In the genomic region with DNA sequence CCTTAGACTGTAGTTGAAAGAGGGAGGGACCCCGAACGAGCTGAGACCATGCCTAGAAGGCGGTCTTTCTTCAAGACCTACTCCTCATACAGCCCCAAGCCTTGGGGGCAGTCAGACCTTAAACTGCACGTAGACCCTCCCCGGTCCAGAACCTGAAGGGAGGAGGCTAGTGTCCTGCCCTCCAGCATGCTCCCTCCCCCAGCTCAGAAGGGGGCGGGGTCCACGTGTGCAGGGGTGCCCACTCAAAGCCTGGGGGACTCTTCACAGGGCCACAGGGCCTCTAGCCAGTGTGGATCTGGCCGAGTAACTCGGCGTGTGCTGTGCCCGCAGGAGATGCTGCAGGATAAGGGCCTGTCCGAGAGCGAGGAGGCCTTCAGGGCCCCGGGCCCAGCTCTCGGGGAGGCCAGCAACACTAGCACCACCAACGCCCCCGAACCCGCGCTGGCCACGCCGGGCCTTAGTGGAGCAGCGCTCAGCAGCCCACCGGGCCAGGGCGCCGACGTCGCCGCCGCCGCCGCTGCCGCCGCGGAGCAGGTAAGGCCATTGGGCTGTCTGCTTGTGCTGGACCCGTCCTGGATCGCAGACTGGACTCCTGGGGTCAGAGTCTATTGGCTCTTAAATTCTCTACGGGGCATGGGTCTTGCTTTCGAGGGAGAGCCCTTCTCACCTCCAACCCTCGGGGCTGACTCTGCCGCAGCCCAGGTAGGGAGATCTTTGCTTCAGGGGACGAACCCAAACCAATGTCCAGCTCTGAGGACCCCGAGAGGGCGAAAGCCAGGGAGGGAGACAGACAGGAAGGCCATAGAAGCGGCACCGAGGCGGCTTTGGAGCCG, we compare ENCODE assay signal across 11 mouse cellular contexts. TPM values are rescaled to one million over a fixed set of nuclear protein-coding genes. Genes with fewer than 3 reads are reported as not detected.
A peak's percentile ranks its signal among the peaks of the same experiment; 100 is the strongest.
DNase-seq lines count a peak whose midpoint lies in the region; ATAC-seq and TF ChIP-seq lines count a peak whose summit lies in the region.
"Had no signal": no experiment of that assay in that cellular context is flagged by ENCODE, and none has a peak within 500 bp of the region (broad histone marks: within the 10 kb centered on the region; RNA-seq: fewer than 3 reads in every experiment).

No protein-coding gene starts in this region.

- H3K36me3 ChIP-seq in heart, embryonic 11.5 days (ENCODE audit: control insufficient read depth, insufficient read depth, low read length), result no peaks in the 10 kb centered on the region
- H3K36me3 ChIP-seq in lung, embryonic 14.5 days (ENCODE audit: insufficient read depth), result peaks cover 22% of the 10 kb centered on the region
- no peaks in the 10 kb centered on the region for H3K36me3 ChIP-seq in embryonic facial prominence, embryonic 14.5 days (ENCODE audit: control insufficient read depth, insufficient read depth, low read length)
- H3K36me3 ChIP-seq: hindbrain, embryonic 15.5 days had no signal

- no peak for TF ChIP-seq CTCF in lung, embryonic 14.5 days (IDR thresholded peaks at IDR 0.05; ENCODE audit: low read depth)

- H3K4me3 ChIP-seq in heart, embryonic 11.5 days (ENCODE audit: low read depth, low read length), result peak overlapping the region; percentile 2; the same call in 1 of the 2 replicates
- peak overlapping the region; percentile 67 for H3K4me3 ChIP-seq in lung, embryonic 14.5 days (ENCODE audit: low read depth, low read length)
- H3K4me3 ChIP-seq in embryonic facial prominence, embryonic 14.5 days (ENCODE audit: low read depth, low read length), result 0 out of 2 replicates have a peak overlapping the region, but pooled peaks have one; percentile 6
- H3K4me3 ChIP-seq: hindbrain, embryonic 15.5 days; megakaryocyte, embryonic 14.5 days had no signal

- 2% methylated on average over 47 of the region's 47 CpGs for WGBS in heart, embryonic 11.5 days (ENCODE audit: insufficient replicate concordance)
- 3% methylated on average over 47 of the region's 47 CpGs for WGBS in lung, embryonic 14.5 days
- 7% methylated on average over 43 of the region's 47 CpGs for WGBS in embryonic facial prominence, embryonic 14.5 days

- DNase-seq in heart, postnatal 4 days, result no peak
- DNase-seq in lung, embryonic 14.5 days, result peak; percentile 84
- DNase-seq in lung, adult 18-20 months, result no peak
- no peak for DNase-seq in embryonic facial prominence, embryonic 14.5 days (ENCODE audit: low spot score)
- DNase-seq in lung, postnatal 10 days, result peak; percentile 67
- DNase-seq in gastrocnemius, postnatal 4 days (ENCODE audit: low spot score in 2 of 2), result no peak
- no peak for DNase-seq in thymus, postnatal 4 days

- H3K9ac ChIP-seq in heart, embryonic 11.5 days (ENCODE audit: low read depth, low read length), result no peak overlapping the region
- peak overlapping the region; percentile 98 for H3K9ac ChIP-seq in lung, embryonic 14.5 days
- H3K9ac ChIP-seq in embryonic facial prominence, embryonic 14.5 days (ENCODE audit: low read depth, low read length), result no peak overlapping the region
- H3K9ac ChIP-seq: hindbrain, embryonic 15.5 days had no signal

- peak overlapping the region; percentile 43 for H3K4me2 ChIP-seq in heart, embryonic 11.5 days
- peak overlapping the region; percentile 81 for H3K4me2 ChIP-seq in lung, embryonic 14.5 days
- no peak overlapping the region for H3K4me2 ChIP-seq in embryonic facial prominence, embryonic 14.5 days (ENCODE audit: low read depth, low read length)
- H3K4me2 ChIP-seq: hindbrain, embryonic 15.5 days had no signal

- ATAC-seq in heart, embryonic 11.5 days (replicated peaks; ENCODE audit: insufficient number of reproducible peaks, low FRiP score, low TSS enrichment), result no peak
- ATAC-seq in lung, embryonic 14.5 days (ENCODE audit: insufficient read depth), result peak; percentile 30; the same call in 1 of the 2 replicates
- ATAC-seq in embryonic facial prominence, embryonic 14.5 days (ENCODE audit: low read depth), result no peak

- H3K27ac ChIP-seq in heart, embryonic 11.5 days (ENCODE audit: low read depth, low read length), result no peak overlapping the region
- peak overlapping the region; percentile 97 for H3K27ac ChIP-seq in lung, embryonic 14.5 days (ENCODE audit: low read depth)
- no peak overlapping the region for H3K27ac ChIP-seq in embryonic facial prominence, embryonic 14.5 days (replicated peaks; ENCODE audit: low read depth, low read length)
- H3K27ac ChIP-seq: hindbrain, embryonic 15.5 days had no signal

- H3K27me3 ChIP-seq in heart, embryonic 11.5 days (ENCODE audit: control insufficient read depth, insufficient read depth, low read length), result peaks cover 89% of the 10 kb centered on the region
- peaks cover 62% of the 10 kb centered on the region for H3K27me3 ChIP-seq in lung, embryonic 14.5 days (ENCODE audit: insufficient read depth, low read length)
- H3K27me3 ChIP-seq in embryonic facial prominence, embryonic 14.5 days (replicated peaks; ENCODE audit: control insufficient read depth, insufficient read depth, low read length), result peaks cover 95% of the 10 kb centered on the region

- H3K9me3 ChIP-seq in heart, embryonic 11.5 days (replicated peaks; ENCODE audit: control insufficient read depth, low read length), result no peaks in the 10 kb centered on the region
- H3K9me3 ChIP-seq in lung, embryonic 14.5 days (ENCODE audit: low read depth, low read length), result no peaks in the 10 kb centered on the region
- no peaks in the 10 kb centered on the region for H3K9me3 ChIP-seq in embryonic facial prominence, embryonic 14.5 days (ENCODE audit: control insufficient read depth, low read length)
- H3K9me3 ChIP-seq: hindbrain, embryonic 15.5 days had no signal

- peaks cover 22% of the 10 kb centered on the region for H3K4me1 ChIP-seq in heart, embryonic 11.5 days (ENCODE audit: control insufficient read depth, insufficient read depth, low read length)
- H3K4me1 ChIP-seq in lung, embryonic 14.5 days (ENCODE audit: insufficient read depth), result peaks cover 4% of the 10 kb centered on the region; the same call in 1 of the 2 replicates
- no peaks in the 10 kb centered on the region; the same call in 1 of the 2 replicates for H3K4me1 ChIP-seq in embryonic facial prominence, embryonic 14.5 days (ENCODE audit: control insufficient read depth, insufficient read depth, low read length)

RNA-seq across cellular contexts. Expression of a gene that starts 3.7 kb away (rescaled TPM):
- 0.49 and 0.82 TPM in 2 replicates for polyA plus RNA-seq in heart, embryonic 11.5 days (2014; fragmentation: Nextera tagmentation; extraction: Ambion mirVana)
- total RNA-seq in heart, postnatal 4 days (2021), result under 1 TPM in 1 of 2 experiments, not detected in 1; 0.09 TPM
- 67.9 and 73.4 TPM in 2 replicates for polyA plus RNA-seq in lung, embryonic 14.5 days (2014; fragmentation: Nextera tagmentation; extraction: Ambion mirVana)
- polyA plus RNA-seq in embryonic facial prominence, embryonic 14.5 days (2014; fragmentation: Nextera tagmentation; extraction: Ambion mirVana), result 0.85 and 1.4 TPM in 2 replicates
- total RNA-seq in gastrocnemius, postnatal 4 days (2021), result 1 to 10 TPM; 5.8 to 6.2 TPM

RNA-seq across cellular contexts. Expression of a gene that starts 39.8 kb away (rescaled TPM):
- polyA plus RNA-seq in heart, embryonic 11.5 days (2014; fragmentation: Nextera tagmentation; extraction: Ambion mirVana), result not detected in 2 replicates
- not detected for total RNA-seq in heart, postnatal 4 days (2021)
- not detected in 2 replicates for polyA plus RNA-seq in lung, embryonic 14.5 days (2014; fragmentation: Nextera tagmentation; extraction: Ambion mirVana)
- polyA plus RNA-seq in embryonic facial prominence, embryonic 14.5 days (2014; fragmentation: Nextera tagmentation; extraction: Ambion mirVana), result not detected in 2 replicates
- total RNA-seq in gastrocnemius, postnatal 4 days (2021), result not detected
- total RNA-seq: layer of hippocampus, postnatal 25 days had no signal
- polyA plus RNA-seq: hindbrain, embryonic 15.5 days had no signal

RNA-seq across cellular contexts. Expression of a gene that starts 57.6 kb away (rescaled TPM):
- polyA plus RNA-seq in heart, embryonic 11.5 days (2014; fragmentation: Nextera tagmentation; extraction: Ambion mirVana), result 3.6 and 4.4 TPM in 2 replicates
- total RNA-seq in heart, postnatal 4 days (2021), result 10 to 100 TPM; 11.3 to 11.5 TPM
- polyA plus RNA-seq in lung, embryonic 14.5 days (2014; fragmentation: Nextera tagmentation; extraction: Ambion mirVana), result 61.4 and 67.5 TPM in 2 replicates
- 6.3 and 6.5 TPM in 2 replicates for polyA plus RNA-seq in embryonic facial prominence, embryonic 14.5 days (2014; fragmentation: Nextera tagmentation; extraction: Ambion mirVana)
- total RNA-seq in gastrocnemius, postnatal 4 days (2021), result 10 to 100 TPM; 17.1 to 20.8 TPM

Comparison
In these comparisons a context has a peak if more than half of its experiments do, and no peak if none do; other contexts are left out.
1. DNase-seq: peak in lung, embryonic 14.5 days (single experiment) and lung, postnatal 10 days (single experiment); none in heart, postnatal 4 days (single experiment), lung, adult 18-20 months (0 of 2), embryonic facial prominence, embryonic 14.5 days (single experiment), gastrocnemius, postnatal 4 days (0 of 2) and thymus, postnatal 4 days (single experiment).
2. H3K4me3 ChIP-seq: peak in every context shown above with its lines; median percentile 67 in lung, embryonic 14.5 days; 6 in embryonic facial prominence, embryonic 14.5 days; 2 in heart, embryonic 11.5 days.
3. RNA of a gene that starts 3.7 kb away (polyA plus RNA-seq): 67.9 to 73.4 TPM in lung, embryonic 14.5 days; 0.85 to 1.4 TPM in embryonic facial prominence, embryonic 14.5 days and 0.49 to 0.82 TPM in heart, embryonic 11.5 days; every median in the first group is over 10 times any median in the second.